Mouse (Mus musculus): ENCODE measurements at regions not wholly inside any gene's neighbourhood (a gene's known extent, or its start where the extent isn't known, plus 50 kb on each side); places are given as distances from the start of the nearest gene placed in this dataset.

- DNase-seq (ENCODE audit: low spot score) = no peak
Measured at GRCm38 (mm10) chr2:79510485-79511094, 54.0 kb upstream of the Cerkl start.

GRCm38 (mm10) chr2:79511108-79511507 is 54.5 kb upstream of the Cerkl start:
- DNase-seq (ENCODE audit: low spot score) = no peak

GRCm38 (mm10) chr2:79511676-79512323 is 55.2 kb upstream of the Cerkl start:
- DNase-seq (ENCODE audit: low spot score) = peak; percentile 58

GRCm38 (mm10) chr2:79512374-79512773 is 55.8 kb upstream of the Cerkl start:
- DNase-seq (ENCODE audit: low spot score) = no peak

- DNase-seq (ENCODE audit: low spot score) = no peak
Measured at GRCm38 (mm10) chr2:79513726-79514125, 57.1 kb upstream of the Cerkl start.

GRCm38 (mm10) chr2:79518046-79518750 is 61.6 kb upstream of the Cerkl start:
- no peak for DNase-seq (ENCODE audit: low spot score)

GRCm38 (mm10) chr2:79519799-79520449 is 63.3 kb upstream of the Cerkl start:
- DNase-seq (ENCODE audit: low spot score) = no peak

GRCm38 (mm10) chr2:79523441-79523840 is 66.9 kb upstream of the Cerkl start:
- DNase-seq (ENCODE audit: low spot score) = no peak

- no peak for DNase-seq (ENCODE audit: low spot score)
Measured at GRCm38 (mm10) chr2:79527529-79527928, 70.9 kb upstream of the Cerkl start.

GRCm38 (mm10) chr2:79528347-79528990 is 71.9 kb upstream of the Cerkl start:
- no peak for DNase-seq (ENCODE audit: low spot score)

- DNase-seq (ENCODE audit: low spot score) = no peak
Measured at GRCm38 (mm10) chr2:79529185-79529584, 72.6 kb upstream of the Cerkl start.

- DNase-seq (ENCODE audit: low spot score) = no peak
Measured at GRCm38 (mm10) chr2:79532610-79533160, 76.1 kb upstream of the Cerkl start.

- no peak for DNase-seq (ENCODE audit: low spot score)
Measured at GRCm38 (mm10) chr2:79537126-79537875, 80.7 kb upstream of the Cerkl start.

- no peak for DNase-seq (ENCODE audit: low spot score)
Measured at GRCm38 (mm10) chr2:79540384-79540783, 83.8 kb upstream of the Cerkl start.

GRCm38 (mm10) chr2:79542191-79542980 is 85.8 kb upstream of the Cerkl start:
- no peak for DNase-seq (ENCODE audit: low spot score)

- no peak for DNase-seq (ENCODE audit: low spot score)
Measured at GRCm38 (mm10) chr2:79543456-79543855, 86.9 kb upstream of the Cerkl start.

- DNase-seq (ENCODE audit: low spot score) = no peak
Measured at GRCm38 (mm10) chr2:79543948-79544792, 87.6 kb upstream of the Cerkl start.

GRCm38 (mm10) chr2:79544793-79545260 is 88.2 kb upstream of the Cerkl start:
- DNase-seq (ENCODE audit: low spot score) = no peak

- no peak for DNase-seq (ENCODE audit: low spot score)
Measured at GRCm38 (mm10) chr2:79546206-79546605, 88.9 kb upstream of the Itprid2 start.
